Mouse (Mus musculus) cerebellum, adult 8-10 months (tissue): ENCODE results near the gene Adam1a.
A peak's percentile ranks its signal among the peaks of the same experiment; 100 is the strongest.
"Not testable (repeated sequence)": the region's sequence is repeated elsewhere in the genome, so short reads cannot be mapped to it uniquely, and the experiment has no call there.

Source experiments
- DNase-seq: peaks from one replicate; pipeline ENCODE4 v3.0.0; 2022

Adam1a gene

DNA sequence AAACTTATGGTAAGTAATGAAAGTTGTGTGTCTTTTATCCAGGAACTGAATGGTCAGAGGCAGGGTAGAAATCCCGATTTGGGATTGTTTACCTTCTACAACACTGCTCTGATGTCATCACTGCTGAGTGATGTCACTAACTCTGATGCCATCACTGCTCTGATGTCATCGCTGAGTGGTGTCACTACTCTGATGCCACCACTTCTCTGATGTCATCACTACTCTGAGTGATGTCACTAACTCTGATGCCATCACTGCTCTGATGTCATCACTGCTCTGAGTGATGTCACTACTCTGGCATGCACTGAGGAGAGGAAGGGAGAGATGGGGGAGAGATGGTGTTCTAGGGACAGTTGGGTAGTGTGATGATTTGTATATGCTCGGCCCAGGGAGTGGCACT lies 17.2 kb upstream of the Adam1a start:
- no peak for DNase-seq

DNA sequence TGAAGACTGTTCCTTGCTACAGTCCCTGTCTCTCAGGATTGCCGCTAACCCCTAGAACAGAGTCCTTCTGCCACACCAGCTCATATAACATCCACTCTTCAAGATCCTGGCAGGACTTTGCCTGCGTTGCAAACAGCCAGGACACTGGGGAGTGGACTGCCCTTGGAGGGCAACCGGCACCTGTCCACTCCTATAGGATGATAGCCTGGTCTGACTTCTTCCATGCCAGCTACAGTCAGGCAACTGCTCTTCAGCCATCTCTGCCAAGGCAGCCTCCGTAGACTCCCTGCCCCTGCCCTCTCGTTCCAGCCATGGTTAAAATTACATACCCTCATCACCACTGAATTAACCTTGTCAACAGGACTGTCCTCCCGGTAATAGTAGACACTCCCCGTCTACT lies 3.9 kb upstream of the Adam1a start:
- no peak for DNase-seq

DNA sequence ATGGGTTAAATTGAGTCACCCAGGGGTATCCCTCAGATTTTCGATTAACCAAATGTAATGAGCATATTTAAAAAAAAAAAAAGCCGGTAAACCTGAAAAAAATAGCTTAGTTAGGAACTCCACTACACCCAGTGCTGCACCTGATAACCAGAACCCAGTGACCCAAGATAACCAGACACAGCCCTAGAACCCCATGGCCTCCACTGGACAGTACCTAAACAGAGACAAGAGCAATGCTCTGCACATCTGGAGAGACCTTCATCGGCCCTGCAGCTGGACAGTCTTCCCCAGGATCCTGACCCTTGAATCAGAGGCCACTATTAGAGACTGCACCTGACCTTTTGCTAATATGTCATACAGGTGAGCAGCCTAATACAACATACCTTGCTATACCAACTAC lies 1.8 kb upstream of the Adam1a start:
- DNase-seq = no peak

DNA sequence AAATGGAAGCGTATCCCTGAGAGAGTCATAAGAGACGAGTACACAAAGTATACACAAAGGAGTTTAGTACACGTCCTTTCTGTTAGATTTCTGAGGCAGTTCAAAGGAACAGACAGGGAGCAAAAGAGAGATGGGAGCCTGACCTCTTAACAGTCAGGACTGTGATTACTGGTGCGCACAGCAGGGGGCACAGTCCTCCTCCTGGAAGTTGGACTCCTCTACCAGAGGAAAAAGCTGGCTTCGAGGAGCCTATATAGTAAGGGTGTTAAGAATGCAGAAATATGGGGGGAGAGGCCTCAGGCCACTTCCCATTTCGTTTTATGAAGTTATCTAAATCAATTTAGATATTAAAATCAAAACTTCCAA lies 1.2 kb upstream of the Adam1a start:
- peak; percentile 31 for DNase-seq

DNA sequence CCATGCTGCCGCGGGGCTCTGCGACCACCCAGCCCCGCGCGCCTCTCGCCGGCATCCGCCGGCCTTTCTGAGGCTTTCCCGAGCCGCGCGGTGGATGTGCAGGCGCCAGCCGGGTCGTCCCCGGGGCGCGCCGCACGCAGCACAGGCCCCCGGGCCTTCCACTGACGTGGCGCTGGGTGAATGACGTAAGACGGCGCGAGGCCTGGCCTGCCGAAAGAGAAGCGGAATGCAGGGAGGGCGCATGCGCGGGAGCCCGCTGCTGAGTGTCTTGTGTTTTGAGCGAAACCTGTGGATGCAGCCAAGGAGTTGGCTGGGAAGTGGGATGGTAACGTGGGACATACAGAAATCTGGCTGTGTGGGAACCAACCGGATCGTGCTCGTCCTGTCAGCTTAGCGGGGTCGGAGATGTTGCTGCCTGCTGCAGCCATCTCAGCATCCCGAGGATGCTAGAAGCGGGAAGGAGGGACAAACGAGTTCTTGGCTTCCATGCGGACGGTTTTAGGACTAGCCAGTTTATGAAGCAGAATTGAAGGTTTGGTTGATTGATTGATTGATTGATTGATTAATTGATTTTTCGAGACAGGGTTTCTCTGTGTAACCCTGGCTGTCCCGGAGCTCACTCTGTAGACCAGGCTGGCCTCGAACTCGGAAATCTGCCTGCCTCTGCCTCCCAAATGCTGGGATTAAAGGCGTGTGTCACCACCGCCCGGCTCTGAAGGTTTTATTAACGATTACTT lies 679 bp upstream of the Adam1a start, which contains the start of gene Mapkapk5:
TSS of gene Mapkapk5 (minus strand) at position 113 of the 737 bp plus-strand sequence.
- DNase-seq = peak; percentile 98

DNA sequence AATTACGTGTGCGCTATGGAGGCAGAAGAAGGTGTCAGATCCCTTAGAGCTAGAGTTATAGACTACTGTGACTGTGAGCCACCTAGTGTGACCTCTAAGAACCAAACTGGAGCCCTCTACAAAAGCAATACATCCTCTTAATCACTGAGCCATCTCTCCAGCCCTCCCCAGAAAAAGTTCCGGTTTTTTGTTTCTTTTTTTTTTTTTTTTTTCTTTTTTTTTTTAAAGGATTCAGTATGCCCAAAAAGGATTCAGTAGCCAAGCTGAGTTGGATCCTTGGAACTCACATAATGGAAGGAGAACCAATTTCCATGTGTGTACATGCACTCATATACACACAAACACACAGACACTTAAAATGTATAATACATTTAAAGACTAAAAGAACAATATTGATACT lies 1.9 kb downstream of the Adam1a start:
- DNase-seq = no peak

DNA sequence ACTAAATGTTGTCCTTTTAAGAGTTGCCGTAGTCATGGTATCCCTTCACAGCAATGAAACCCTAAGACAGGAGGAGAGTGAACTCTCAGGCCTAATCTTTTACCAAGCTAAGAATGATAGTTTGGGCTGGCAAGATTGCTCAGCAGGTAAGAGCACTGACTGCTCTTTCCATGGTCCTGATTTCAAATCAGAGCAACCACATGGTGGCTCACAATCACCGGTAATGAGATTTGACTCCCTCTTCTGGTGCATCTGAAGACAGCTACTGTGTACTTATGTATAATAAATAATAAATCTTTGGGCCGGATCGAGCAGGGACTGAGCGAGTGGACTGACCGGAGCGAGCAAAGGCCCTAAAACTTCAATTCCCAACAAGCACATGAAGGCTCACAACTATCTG lies 4.0 kb downstream of the Adam1a start:
- no peak for DNase-seq

DNA sequence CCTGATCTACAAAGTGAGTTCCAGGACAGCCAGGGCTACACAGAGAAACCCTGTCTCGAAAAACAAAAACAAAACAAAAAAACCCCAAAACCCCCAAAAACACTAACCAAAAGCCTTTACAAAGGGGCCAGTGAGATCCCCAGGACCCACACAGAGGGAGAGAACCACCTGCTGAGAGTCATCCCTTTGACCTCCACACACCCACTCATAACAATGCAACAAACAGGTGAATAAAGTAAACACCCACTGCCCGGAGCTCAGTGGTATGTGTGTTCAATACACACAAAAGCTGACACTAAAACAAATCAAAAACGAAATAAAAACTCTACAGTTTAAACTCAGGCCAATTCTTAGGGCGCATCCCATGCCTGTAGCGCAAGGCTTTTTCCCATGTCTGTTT lies 5.2 kb downstream of the Adam1a start:
- DNase-seq = no peak

DNA sequence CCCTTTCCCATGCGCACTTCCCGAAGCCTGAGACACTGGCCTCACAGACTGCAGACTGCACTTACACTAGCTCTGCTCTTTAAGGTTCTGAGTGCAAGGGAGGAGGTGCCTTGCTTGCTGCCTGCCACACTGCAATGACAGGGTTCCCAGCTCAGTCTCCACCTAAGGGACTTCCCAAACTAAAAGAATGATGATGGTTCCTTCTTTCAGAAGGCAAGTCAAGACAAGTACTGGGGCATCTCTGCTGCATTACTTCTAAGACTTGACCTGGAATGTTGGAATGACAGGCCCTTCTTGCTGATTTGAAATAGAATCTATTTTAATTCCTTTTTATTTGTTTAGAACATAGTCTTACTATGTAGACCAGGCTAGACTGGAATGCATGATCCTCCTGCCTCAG lies 7.7 kb downstream of the Adam1a start:
- DNase-seq = no peak

DNA sequence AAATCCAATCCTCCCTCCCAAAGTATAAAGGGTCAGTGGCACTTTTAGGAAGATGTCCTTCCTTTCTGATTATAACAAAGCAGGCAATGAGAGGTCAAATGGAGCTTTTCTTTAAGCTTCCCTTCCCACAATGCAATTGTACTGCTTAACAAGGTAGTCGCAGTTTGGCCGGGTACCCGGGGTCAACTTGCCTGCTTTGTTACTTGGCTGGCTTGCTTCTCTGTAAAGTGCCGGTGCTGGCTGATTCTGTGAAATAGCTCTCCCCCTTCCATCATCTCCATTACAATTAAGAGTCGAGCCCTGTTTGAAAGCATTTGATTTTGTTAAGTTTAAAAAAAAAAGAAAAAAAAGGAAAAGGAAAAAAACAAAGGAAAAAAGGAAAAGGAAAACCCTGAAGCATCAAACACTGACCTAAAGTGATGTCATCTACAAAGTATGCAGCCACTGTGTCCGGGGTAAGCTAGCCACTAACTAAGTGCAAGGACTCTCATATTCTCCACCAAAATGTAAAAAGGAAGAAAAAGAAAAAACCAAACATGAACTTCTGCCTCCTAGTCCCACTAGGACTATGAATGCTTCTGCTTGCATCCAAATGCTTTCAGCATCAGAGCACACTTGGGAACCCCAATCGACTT lies 8.2 kb downstream of the Adam1a start:
- no peak for DNase-seq

DNA sequence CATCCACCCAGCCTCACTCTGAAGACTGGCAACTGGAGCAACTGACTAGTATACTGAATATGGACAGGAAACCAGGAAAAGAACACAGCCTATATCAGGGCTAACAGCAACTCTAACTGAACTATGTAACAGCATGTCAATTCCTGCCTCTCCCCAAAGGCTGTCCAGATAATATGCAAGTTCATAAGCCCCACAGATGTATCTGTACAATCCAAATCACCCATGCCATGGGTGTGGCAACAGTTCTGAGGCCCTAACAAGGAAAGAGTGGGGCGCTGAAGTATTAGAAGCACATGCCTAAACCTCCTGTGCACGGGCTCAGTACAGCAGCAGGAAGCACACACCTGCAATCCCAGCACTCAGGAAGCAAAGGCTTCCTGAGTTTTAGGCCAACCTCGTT lies 10.2 kb downstream of the Adam1a start:
- DNase-seq = no peak

DNA sequence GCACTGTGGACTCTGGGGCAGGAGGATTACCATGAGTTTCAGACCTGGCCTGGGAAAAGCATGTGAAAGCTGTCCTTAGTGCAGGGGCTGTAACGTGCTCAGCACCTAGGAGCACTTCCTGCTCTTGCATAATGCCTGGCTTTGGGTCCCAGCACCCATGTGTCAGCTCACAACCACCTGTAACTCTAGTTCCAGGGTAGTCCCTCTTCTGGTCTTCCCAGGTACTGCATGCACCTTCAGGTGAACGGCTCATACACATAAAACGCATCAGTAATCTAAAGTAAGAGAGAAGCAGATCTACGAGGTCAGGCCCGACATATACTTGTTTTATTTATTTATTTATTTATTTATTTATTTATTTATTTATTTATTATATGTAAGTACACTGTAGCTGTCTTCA lies 10.8 kb downstream of the Adam1a start:
- no peak for DNase-seq

DNA sequence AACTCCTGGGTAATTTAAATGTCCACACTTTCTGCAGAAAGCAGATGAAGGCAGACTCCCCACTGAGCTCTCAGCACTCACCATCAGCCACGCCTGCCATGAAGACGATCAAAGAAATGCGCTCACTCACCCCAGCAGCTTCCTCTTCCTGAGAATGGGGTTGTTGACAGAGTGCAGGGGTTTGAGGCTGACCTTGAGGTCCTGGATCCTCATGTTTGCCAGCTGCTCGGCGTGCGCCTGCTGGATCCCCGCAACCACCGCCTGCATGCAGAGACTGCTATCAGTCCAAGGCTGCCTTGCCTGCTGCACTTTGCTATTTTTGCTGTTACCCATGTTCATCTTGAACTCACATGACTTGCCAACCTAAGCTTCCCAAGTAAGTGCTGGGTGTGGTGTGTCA lies 18.3 kb downstream of the Adam1a start:
- no peak for DNase-seq

DNA sequence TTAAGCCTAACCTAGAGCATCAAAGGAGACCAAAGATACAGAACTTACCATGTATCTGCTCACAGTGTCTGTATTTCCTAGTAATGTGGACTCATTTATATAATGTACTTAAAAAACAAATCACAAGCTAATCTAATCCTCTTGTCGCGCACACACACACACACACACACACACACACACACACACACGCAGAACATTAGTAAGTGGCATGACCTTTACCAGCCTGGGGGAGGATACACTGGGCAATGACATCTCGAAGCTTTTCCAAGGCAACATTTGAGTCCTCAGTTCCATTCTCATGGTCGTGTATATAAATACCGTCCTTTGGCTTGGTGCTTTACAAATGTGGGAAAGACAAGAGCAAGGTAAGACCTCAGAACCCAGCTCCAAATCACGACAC lies 18.8 kb downstream of the Adam1a start:
- DNase-seq = no peak

DNA sequence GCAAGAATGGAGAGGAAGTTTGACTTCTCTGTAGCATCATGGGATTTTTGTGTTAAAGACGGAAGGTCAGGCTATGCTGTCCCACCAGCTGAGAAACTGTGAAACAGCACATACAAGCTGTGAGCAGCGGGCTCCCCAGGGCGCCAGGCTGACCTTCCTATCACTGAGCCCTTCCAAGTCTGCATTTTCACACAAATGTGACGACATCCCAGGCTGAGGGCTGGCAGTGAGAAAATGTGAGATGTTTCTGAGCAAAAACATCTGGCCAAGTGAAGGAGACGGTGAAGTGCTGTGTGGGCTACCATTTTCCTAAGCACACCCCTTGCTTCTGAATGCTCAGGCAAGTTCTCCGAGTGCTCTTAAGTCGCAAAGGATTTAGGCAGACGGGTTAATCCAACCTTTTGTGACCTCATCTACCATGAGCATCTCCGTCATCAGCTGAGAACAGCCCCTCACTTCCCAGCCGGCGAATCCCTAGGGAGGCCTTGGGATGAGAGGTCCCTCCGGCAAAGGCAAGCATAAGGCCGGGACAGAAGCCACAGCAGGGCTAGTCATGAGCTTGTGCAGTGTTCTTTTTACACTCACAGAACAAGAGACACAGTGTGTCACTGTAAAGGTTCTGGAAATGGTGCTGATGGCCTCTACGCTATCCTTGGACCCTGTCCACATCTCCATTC lies 19.4 kb downstream of the Adam1a start:
- no peak for DNase-seq

DNA sequence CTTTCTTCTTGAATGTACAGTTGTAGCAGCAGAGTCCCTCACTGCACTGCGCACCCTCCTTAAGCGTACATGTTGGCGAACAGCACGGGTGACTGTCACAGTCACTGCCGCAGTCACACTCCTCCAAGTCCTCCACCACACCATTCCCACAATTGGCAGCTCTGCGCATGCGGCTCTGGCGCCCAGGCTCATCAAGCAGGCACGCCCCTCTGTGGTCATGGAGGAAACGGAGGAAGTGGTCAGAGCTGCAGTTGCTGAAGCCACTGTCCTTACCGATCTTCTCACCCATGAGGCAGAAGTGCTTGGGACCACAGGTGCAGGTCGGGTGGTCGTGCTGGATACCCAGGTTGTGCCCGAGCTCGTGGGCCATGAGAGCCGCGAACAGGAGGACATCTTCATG lies 25.5 kb downstream of the Adam1a start:
- DNase-seq = not testable (repeated sequence)

DNA sequence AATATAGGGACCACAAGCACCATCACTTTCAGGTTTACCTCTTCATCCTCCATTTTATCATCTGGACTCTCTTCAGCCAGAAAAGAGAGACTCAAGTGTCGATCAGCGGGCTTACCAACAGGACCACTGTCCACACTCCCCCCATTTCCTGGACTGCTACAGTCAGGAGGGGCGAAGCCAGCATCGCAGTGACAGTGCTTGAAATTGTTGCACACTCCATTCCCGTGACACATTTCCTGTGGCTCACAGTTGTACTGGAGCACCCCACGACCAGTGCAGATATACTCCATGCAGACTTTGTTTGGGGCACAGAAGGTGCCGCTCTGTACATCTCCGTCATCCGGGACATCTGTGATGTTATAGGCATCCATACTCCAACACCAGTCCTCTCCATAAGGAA lies 26.3 kb downstream of the Adam1a start:
- DNase-seq = no peak

DNA sequence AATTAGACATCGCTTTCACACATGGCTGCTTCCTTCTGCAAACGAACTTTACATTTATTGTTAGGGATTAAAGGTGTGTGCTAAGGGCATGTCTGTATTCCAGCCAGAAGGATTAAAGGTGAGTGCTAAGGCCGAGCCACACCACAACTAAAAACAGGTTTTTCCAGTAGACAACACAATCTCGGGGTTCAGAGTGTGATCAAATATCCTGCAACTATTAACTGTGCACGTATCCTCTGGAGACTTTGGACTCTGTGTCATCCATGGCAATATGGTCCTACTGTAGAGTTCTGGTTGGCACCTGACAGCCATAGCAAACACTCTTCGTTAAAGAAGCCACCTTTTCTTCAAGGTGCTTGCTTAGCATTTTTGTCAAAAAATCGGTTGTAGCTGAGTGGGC lies 35.3 kb downstream of the Adam1a start:
- DNase-seq = no peak

DNA sequence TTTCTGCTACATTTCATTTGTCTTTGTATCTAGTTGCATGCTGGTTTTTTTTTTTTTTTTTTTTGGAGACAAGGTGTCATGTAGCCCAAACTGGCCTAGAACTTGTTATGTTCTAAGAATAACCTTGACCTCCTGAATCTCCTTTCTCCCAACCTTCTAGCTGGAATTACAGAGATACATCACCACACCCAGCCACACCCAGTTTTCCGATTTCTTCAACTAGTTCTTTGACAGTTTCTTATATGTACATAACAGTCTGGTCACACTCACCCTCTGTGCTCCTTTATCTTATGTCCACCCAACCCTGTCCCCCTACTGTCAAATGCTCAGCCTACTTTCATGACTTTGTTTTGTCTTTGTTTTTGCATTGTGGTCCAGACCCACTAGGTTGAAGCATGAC lies 38.4 kb downstream of the Adam1a start:
- DNase-seq = no peak

DNA sequence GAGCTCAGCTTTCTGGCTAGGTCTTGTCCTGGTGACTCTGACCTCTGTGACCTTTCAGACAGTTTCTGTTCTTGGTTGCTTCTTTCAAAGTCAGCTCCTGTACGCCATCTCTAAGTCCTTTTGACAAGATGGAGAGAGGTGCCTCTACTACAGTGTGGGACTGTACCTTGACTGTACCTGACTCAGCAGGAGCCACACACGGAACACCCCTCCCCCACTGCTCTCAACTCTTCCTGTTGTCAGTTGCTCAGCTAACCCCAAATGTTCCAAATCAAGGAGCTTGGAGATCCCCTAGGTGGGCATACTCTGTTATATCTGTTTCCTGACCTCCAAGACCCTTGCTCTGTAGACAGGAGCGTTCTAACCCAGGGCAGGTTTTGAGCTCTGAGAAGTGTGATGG lies 42.1 kb downstream of the Adam1a start, which contains the start of gene Adam1b:
TSS of gene Adam1b (minus strand) at position 205 of the 400 bp plus-strand sequence.
- no peak for DNase-seq

DNA sequence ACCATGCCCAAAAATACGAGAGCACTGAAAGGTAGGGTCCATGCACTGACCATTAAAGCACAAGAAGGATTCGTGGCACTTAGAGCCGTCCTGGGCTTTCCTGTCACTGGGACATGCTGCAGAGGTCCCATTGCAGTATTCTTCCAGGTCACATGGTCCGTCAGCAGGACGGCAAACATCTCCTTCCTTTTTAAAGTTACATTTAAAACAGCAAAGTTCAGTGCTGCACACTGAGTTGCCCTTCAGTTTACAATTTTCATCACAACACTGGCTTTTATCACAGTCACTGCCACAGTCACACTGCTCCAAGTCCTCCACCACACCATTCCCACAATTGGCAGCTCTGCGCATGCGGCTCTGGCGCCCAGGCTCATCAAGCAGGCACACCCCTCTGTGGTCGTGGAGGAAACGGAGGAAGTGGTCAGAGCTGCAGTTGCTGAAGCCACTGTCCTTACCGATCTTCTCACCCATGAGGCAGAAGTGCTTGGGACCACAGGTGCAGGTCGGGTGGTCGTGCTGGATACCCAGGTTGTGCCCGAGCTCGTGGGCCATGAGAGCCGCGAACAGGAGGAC lies 43.8 kb downstream of the Adam1a start:
- not testable (repeated sequence) for DNase-seq

DNA sequence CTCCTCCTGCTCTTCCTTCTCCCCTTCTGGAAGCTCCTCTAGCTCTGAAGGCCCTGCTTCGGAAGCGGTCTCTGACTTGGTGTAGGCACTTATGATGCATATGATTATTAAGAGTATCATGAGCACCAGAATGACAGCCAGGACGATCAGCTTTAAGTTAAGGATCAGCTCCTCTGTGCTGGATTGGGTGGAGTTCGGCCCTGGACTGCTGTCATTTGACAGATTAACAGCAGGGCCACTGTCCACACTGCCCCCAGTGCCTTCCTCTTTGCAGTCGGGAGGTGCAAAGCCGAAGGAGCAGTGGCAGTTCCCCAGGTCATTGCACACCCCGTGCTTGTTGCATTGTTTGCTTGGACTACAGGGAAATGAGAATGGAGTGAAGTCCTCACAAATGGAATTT lies 44.6 kb downstream of the Adam1a start:
- no peak for DNase-seq

DNA sequence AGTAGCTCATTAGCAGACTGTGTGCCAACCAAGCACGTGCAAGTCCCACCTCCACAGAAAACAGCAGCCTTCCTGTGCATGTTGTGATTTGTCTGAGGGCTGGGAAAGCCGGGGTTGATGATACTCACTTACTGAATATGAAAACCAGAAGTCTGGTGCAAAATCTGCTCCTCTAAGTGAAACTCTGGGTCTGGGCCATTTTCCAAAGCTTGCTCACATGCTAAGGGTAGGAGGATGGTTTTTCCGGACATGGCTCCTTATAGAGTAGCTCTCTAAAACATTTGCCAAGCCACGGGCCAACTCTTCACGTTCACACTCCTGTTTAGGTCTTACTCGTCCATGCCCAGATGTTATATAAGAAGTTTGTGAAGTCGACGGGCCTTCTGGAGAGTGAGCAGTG lies 52.0 kb downstream of the Adam1a start:
- no peak for DNase-seq

DNA sequence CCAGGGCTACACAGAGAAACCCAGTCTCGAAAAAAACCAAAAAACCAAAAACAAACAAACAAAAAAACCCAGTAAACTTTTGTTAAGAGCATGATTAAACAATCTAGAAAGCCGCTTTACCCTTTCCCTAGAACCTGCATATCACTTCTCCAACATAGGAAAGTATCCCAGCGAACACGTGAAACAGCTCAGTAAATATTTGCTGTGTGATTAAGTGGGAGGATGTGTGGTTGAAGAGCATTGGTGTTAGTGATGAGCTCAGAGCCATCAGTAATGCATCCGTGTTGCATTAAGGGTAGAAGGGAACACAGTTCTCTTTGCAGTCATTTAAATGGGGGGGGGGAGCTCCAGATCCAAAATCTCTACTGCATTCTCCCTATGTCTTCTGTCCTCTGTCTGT lies 60.5 kb downstream of the Adam1a start:
- DNase-seq = no peak
